Mouse (Mus musculus) embryonic facial prominence, embryonic 13.5 days (tissue): ENCODE measurements around the gene Gm867. TPM values are rescaled to one million over a fixed set of nuclear protein-coding genes. Genes with fewer than 3 reads are reported as not detected.
A peak's percentile ranks its signal among the peaks of the same experiment; 100 is the strongest.

Experiments
- ATAC-seq: fragments of 200-750 bp; cut with Nextera tagmentation; 2 replicates; pipeline ENCODE4 v1.8.0; 2017; ENCODE audit warnings: low read depth; ENCODE audit not compliant: insufficient number of reproducible peaks, insufficient read depth, low FRiP score, low TSS enrichment
- H3K27ac ChIP-seq: fragments of 300-500 bp; sonication (generic); 2 replicates; pipeline ENCODE4 v1.5.1; 2015; ENCODE audit warnings: moderate library complexity, mild to moderate bottlenecking, inconsistent platforms
- H3K27me3 ChIP-seq: fragments of 300-500 bp; sonication (generic); 2 replicates; pipeline ENCODE4 v1.6.1; 2015; ENCODE audit warnings: mild to moderate bottlenecking, inconsistent platforms
- H3K36me3 ChIP-seq: fragments of 300-500 bp; sonication (generic); 2 replicates; pipeline ENCODE4 v1.6.1; 2015; ENCODE audit warnings: mild to moderate bottlenecking, inconsistent platforms
- H3K4me1 ChIP-seq: fragments of 300-500 bp; sonication (generic); 2 replicates; pipeline ENCODE4 v1.6.1; 2015; ENCODE audit warnings: inconsistent platforms
- H3K4me2 ChIP-seq: fragments of 300-500 bp; sonication (generic); 2 replicates; pipeline ENCODE4 v1.6.1; 2015; ENCODE audit warnings: moderate library complexity, mild to moderate bottlenecking, inconsistent platforms
- H3K4me3 ChIP-seq: fragments of 300-500 bp; sonication (generic); 2 replicates; pipeline ENCODE4 v1.5.1; 2015; ENCODE audit warnings: mild to moderate bottlenecking, inconsistent platforms
- H3K9ac ChIP-seq: fragments of 300-500 bp; sonication (generic); 2 replicates; pipeline ENCODE4 v1.6.1; 2015; ENCODE audit warnings: mild to moderate bottlenecking, inconsistent platforms
- H3K9me3 ChIP-seq: fragments of 300-500 bp; sonication (generic); 2 replicates; pipeline ENCODE4 v1.6.1; 2016; ENCODE audit warnings: inconsistent platforms
- WGBS: fragments of 180-500 bp; shearing (Covaris S2); methylation state at CpG from one replicate; pipeline ENCODE4 v1.1.7; 2015; ENCODE audit warnings: mixed read lengths; 5-methylcytosine and 5-hydroxymethylcytosine counted together
- polyA plus RNA-seq: library from polyadenylated mRNA; unstranded; fragments of >200 nt; fragmentation: Nextera tagmentation; extraction: Ambion mirVana; gene quantifications from 2 replicates; pipeline ENCODE4 v1.2.1, GENCODE M21; 2015

Gene Gm867
- polyA plus RNA-seq, 1 experiment from 2014 or later: not detected

GRCm38 (mm10) chr10:75934991-75935390 is 5.5 kb downstream of the Gm867 start:
- H3K36me3 ChIP-seq: no peaks in the 10 kb centered on the region
- H3K4me2 ChIP-seq: peak overlapping the region; percentile 89
- H3K27ac ChIP-seq: no peak overlapping the region
- no peak for ATAC-seq
- no peak overlapping the region for H3K9ac ChIP-seq
- H3K4me3 ChIP-seq: peak overlapping the region; percentile 50
- peaks cover 44% of the 10 kb centered on the region for H3K4me1 ChIP-seq
- H3K27me3 ChIP-seq: peaks cover 44% of the 10 kb centered on the region
- 64% methylated on average over 1 of the region's 1 CpGs for WGBS
- H3K9me3 ChIP-seq: no peaks in the 10 kb centered on the region

GRCm38 (mm10) chr10:75932891-75933290 is 7.6 kb downstream of the Gm867 start, which contains the start of gene Chchd10:
Chchd10 (plus strand) TSS chr10:75933130.
- Histone ChIP-seq H3K27ac (peak within 1 kb of the TSS; percentile 89), H3K9ac (peak within 1 kb of the TSS; percentile 91), H3K9me3 (no peaks in the 10 kb centered on the region), H3K36me3 (peaks cover 7% of the 10 kb centered on the region), H3K4me2 (peak within 1 kb of the TSS; percentile 93), H3K27me3 (peaks cover 39% of the 10 kb centered on the region), H3K4me1 (peaks cover 50% of the 10 kb centered on the region), H3K4me3 (peak within 1 kb of the TSS; percentile 69)
- 29% methylated on average over 6 of the region's 6 CpGs for WGBS
- no peak for ATAC-seq

GRCm38 (mm10) chr10:75932081-75932678 is 8.3 kb downstream of the Gm867 start:
- peak; percentile 69 for ATAC-seq
- H3K27ac ChIP-seq: peak overlapping the region; percentile 89
- peak overlapping the region; percentile 93 for H3K4me2 ChIP-seq
- H3K4me1 ChIP-seq: peaks cover 50% of the 10 kb centered on the region
- H3K36me3 ChIP-seq: peaks cover 14% of the 10 kb centered on the region
- H3K9me3 ChIP-seq: no peaks in the 10 kb centered on the region
- WGBS: under 1% methylated on average over 44 of the region's 44 CpGs
- peak overlapping the region; percentile 69 for H3K4me3 ChIP-seq
- H3K9ac ChIP-seq: peak overlapping the region; percentile 91
- peaks cover 32% of the 10 kb centered on the region for H3K27me3 ChIP-seq

GRCm38 (mm10) chr10:75931311-75931710 is 9.2 kb downstream of the Gm867 start:
- ATAC-seq: no peak
- H3K4me1 ChIP-seq: peaks cover 50% of the 10 kb centered on the region
- peaks cover 24% of the 10 kb centered on the region for H3K27me3 ChIP-seq
- H3K27ac ChIP-seq: peak overlapping the region; percentile 89
- H3K9ac ChIP-seq: peak overlapping the region; percentile 91
- H3K9me3 ChIP-seq: no peaks in the 10 kb centered on the region
- peak overlapping the region; percentile 69 for H3K4me3 ChIP-seq
- H3K4me2 ChIP-seq: peak overlapping the region; percentile 93
- 15% methylated on average over 7 of the region's 7 CpGs for WGBS
- H3K36me3 ChIP-seq: peaks cover 23% of the 10 kb centered on the region

GRCm38 (mm10) chr10:75930304-75930703 is 10.2 kb downstream of the Gm867 start:
- 8% methylated on average over 6 of the region's 6 CpGs for WGBS
- Histone ChIP-seq H3K36me3 (peaks cover 33% of the 10 kb centered on the region), H3K27me3 (peaks cover 13% of the 10 kb centered on the region), H3K9me3 (no peaks in the 10 kb centered on the region), H3K4me2 (peak overlapping the region; percentile 93), H3K9ac (0 out of 2 replicates have a peak overlapping the region, but pooled peaks have one; percentile 32), H3K4me1 (peaks cover 40% of the 10 kb centered on the region), H3K4me3 (peak overlapping the region; percentile 69), H3K27ac (peak overlapping the region; percentile 62)
- ATAC-seq: no peak

GRCm38 (mm10) chr10:75926396-75926795 is 14.1 kb downstream of the Gm867 start:
- no peak for ATAC-seq
- Histone ChIP-seq H3K36me3 (peaks cover 58% of the 10 kb centered on the region), H3K4me1 (peaks cover 35% of the 10 kb centered on the region), H3K4me2 (no peak overlapping the region), H3K27ac (no peak overlapping the region), H3K4me3 (no peak overlapping the region), H3K9ac (no peak overlapping the region), H3K9me3 (no peaks in the 10 kb centered on the region), H3K27me3 (0 out of 2 replicates have a peak, but pooled peaks cover 1% of the 10 kb centered on the region)
- WGBS: 72% methylated on average over 13 of the region's 13 CpGs

- Histone ChIP-seq H3K4me1 (peaks cover 28% of the 10 kb centered on the region), H3K9me3 (no peaks in the 10 kb centered on the region), H3K4me3 (no peak overlapping the region), H3K27me3 (no peaks in the 10 kb centered on the region), H3K4me2 (no peak overlapping the region), H3K36me3 (peaks cover 58% of the 10 kb centered on the region), H3K27ac (no peak overlapping the region), H3K9ac (no peak overlapping the region)
- WGBS: 60% methylated on average over 2 of the region's 2 CpGs
- ATAC-seq: no peak
Observed at GRCm38 (mm10) chr10:75924324-75924723, 16.1 kb downstream of the Gm867 start.

GRCm38 (mm10) chr10:75921726-75922560 is 18.5 kb downstream of the Gm867 start:
- Histone ChIP-seq H3K4me3 (peak overlapping the region; percentile 81), H3K27me3 (no peaks in the 10 kb centered on the region), H3K4me1 (peaks cover 49% of the 10 kb centered on the region), H3K27ac (peak overlapping the region; percentile 97), H3K9ac (peak overlapping the region; percentile 97), H3K9me3 (no peaks in the 10 kb centered on the region), H3K4me2 (peak overlapping the region; percentile 76), H3K36me3 (peaks cover 45% of the 10 kb centered on the region)
- ATAC-seq: 0 out of 2 replicates have a peak, but pooled peaks have one; percentile 33
- WGBS: 3% methylated on average over 22 of the region's 22 CpGs

GRCm38 (mm10) chr10:75921026-75921725 is 19.3 kb downstream of the Gm867 start, which contains the start of gene Smarcb1:
Smarcb1 (minus strand) TSS chr10:75921617.
- peak within 1 kb of the TSS; percentile 76 for H3K4me2 ChIP-seq
- H3K9ac ChIP-seq: peak within 1 kb of the TSS; percentile 97
- H3K9me3 ChIP-seq: no peaks in the 10 kb centered on the region
- ATAC-seq: peak; percentile 79
- peak within 1 kb of the TSS; percentile 97 for H3K27ac ChIP-seq
- under 1% methylated on average over 76 of the region's 76 CpGs for WGBS
- H3K4me3 ChIP-seq: peak within 1 kb of the TSS; percentile 81
- peaks cover 57% of the 10 kb centered on the region for H3K4me1 ChIP-seq
- H3K36me3 ChIP-seq: peaks cover 45% of the 10 kb centered on the region
- no peaks in the 10 kb centered on the region for H3K27me3 ChIP-seq

- Histone ChIP-seq H3K4me1 (peaks cover 70% of the 10 kb centered on the region), H3K27ac (no peak overlapping the region), H3K27me3 (no peaks in the 10 kb centered on the region), H3K4me2 (no peak overlapping the region), H3K4me3 (0 out of 2 replicates have a peak overlapping the region, but pooled peaks have one; percentile 3), H3K9me3 (no peaks in the 10 kb centered on the region), H3K9ac (no peak overlapping the region), H3K36me3 (peaks cover 44% of the 10 kb centered on the region)
- ATAC-seq: no peak
- 83% methylated on average over 5 of the region's 5 CpGs for WGBS
Observed at GRCm38 (mm10) chr10:75919026-75919425, 21.4 kb downstream of the Gm867 start.

GRCm38 (mm10) chr10:75916840-75917239 is 23.6 kb downstream of the Gm867 start:
- H3K27me3 ChIP-seq: no peaks in the 10 kb centered on the region
- no peaks in the 10 kb centered on the region for H3K9me3 ChIP-seq
- peak overlapping the region; percentile 3; the same call in 1 of the 2 replicates for H3K27ac ChIP-seq
- peaks cover 49% of the 10 kb centered on the region for H3K36me3 ChIP-seq
- no peak overlapping the region for H3K4me2 ChIP-seq
- no peak overlapping the region for H3K9ac ChIP-seq
- 44% methylated on average over 8 of the region's 8 CpGs for WGBS
- ATAC-seq: no peak
- no peak overlapping the region for H3K4me3 ChIP-seq
- H3K4me1 ChIP-seq: peaks cover 66% of the 10 kb centered on the region
